Mouse (Mus musculus) urinary bladder, adult 18-20 months (tissue): ENCODE results near the gene Opa1.

Experiments
- DNase-seq, 2 experiments: peaks; one replicate each; pipeline ENCODE4 v3.0.0; 2022; ENCODE audit warnings: low spot score in 2 of 2, mixed read lengths in 2 of 2

Gene Opa1

DNA sequence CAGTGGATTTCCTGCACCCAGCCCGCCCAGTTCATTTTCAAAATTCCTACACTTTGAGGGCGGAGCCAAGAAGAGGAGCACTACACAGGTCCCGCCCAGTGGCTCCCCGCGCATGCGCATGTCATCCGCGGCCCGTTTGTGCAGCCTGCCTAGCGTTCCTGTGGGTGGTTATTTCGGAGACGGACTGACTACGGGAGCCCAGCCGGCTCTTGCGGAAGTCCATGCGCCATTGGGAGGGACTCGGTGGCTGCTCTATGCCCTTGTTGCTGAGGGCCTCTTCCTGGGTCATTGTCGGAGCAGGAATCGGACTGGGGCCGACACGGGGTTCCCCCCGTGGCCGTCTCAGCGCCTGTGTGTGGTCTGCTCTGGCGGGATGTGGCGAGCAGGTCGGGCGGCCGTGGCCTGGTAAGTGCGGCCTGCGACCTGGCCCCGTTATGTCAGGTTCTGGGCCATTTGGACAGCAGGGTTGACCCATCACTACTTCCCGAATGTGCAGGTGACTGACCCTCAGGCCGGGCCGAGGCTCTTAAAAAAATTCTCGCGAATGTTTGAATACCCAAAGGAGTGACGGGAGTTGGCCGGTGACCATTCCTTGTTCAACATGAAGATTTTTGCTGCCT, at the start of gene Opa1:
Gene Opa1, plus strand, starts transcription at position 168 of the 620 bp plus-strand sequence.
- peak; percentile 95 to 100 for DNase-seq

DNA sequence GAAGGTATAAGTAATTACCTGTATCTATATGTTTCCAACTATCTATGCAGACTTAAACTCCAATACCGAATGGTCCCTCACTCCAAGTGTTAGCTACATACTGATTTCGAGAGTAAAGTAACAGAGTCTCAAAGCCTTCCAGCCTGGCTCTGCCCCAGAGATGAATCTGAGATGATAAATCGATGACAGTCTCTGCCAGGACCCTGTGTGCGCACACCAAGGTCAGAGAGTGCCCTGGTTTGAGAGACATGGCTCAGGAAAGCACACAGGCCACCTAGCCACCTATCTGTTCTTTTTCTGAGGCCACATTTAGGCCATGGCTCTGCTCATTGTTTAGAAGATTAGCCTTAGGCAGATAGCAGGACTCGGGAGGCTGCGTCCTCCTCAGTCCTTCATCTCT, 45.5 kb upstream of the Opa1 start:
- DNase-seq: no peak

- no peak for DNase-seq
Measured at GRCm38 (mm10) chr16:29535866-29536265, 43.3 kb upstream of the Opa1 start.

DNA sequence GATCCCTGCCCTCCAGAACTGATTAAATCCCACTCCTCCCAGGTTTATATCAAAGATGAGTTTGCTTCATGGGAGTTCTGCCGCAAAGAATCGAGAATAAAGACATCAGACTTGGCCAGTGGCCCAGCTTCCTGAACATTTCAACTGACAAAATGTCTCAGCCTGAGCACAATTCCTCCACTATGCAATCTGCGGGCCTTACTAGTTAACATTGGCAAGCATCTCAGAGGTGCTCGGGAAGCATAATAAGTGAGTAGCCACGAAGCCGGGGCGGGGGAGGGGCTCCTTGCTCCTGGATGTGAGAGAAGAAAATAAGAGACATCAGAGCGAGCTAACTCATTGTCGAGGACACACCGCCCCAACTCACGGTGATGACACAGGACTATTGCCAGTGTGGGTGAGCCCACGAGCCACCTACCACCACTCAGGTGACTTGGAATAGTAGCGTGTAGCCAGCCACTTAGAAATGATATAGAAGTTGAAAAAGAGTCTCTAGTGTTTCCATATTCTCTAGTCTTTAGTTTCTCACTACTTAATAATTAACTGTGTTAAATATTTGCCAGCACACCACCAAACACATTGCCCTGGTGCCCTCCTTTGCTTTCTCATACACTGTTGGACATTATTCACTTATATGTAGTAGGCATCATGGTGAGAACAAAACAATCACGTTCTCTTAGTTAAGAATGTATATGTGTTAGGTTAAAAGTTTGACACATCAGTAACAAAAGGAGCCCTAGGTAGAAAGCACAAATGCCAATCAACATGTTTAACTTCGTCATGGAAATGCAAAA, 42.5 kb upstream of the Opa1 start:
- no peak for DNase-seq

DNA sequence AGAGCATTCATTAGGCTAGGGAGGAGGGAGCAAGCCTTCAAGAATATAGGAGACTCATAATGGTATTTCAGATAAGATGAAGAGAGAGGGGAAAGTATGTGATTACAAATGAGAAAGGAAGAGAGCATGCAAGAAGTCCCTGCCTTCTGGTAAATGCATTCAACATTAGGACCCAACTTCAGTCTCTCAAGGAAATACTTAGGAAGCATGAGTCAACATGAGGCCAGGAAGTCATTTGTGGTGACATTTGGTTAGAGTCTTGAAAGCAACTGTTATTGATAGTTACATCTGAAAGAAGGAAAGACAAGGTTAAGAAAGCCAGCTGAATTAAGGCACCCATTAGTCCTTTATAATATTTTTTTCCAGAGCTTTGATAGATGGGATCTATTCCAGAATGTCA, 39.2 kb upstream of the Opa1 start:
- DNase-seq: no peak

DNA sequence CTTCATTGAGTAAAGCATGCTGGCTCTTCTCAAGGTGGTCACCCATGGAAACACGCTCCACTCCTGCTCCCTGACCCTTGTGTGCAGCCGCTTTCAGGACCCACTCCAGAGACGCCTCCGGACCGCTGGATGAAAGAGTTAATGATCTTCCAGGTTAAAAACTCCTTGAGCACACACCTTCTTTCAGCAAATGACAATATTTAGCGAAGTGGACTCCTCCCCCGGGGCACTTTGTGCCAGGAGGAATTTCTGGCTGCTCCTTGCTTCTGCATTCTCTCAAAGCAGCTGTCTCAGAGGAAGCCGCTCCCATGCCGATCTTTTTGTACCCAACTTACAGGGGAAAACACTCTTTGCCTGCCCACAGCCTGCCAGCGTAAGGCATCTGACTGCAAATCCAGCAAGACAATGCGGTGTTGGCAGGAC, 37.9 kb upstream of the Opa1 start:
- peak in 1 of 2 experiments; percentile 4 for DNase-seq

GRCm38 (mm10) chr16:29544829-29545228, 34.3 kb upstream of the Opa1 start, which contains the start of gene Atp13a4:
Gene Atp13a4, minus strand, starts transcription at chr16:29544864.
- DNase-seq: no peak

- no peak for DNase-seq
Measured at GRCm38 (mm10) chr16:29559667-29560066, 19.5 kb upstream of the Opa1 start.

DNA sequence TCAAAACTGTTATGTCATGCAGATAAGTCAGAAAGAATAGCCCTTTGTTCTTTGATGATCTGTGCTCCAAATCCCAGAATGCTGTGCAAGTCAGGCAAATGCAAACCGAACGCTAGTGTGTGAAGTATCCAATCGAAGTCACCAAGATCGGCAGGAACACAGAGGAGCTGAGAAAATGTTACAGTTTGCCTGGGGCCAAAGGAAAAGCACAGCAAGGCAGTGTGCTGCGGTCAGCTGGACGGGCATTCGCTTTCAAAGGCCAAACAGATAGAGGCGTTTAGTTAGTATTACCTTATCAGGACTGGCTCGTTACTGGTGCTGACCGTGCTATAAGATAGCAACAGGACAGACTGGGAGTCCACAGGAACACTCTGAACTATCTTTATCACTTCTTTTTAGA, 18.7 kb upstream of the Opa1 start:
- no peak for DNase-seq

DNA sequence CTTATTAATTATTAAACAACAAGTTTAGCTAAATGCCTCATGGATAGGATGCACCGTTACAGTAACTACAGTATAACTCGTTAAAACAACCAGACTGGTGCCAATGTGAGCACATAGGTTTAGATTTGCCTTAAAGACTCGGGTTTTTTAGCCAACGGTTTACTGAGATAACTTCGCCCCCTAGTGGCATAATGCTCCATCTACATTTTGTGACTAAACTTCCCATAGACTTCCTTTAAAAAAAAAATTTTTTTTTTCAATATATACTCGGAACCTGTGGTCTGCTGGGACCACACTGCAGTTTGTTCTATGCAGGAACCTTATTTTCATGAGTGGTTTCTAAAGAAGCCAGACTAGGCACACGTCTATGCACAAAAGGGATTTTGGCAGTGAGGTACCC, 18.3 kb upstream of the Opa1 start:
- DNase-seq: no peak

GRCm38 (mm10) chr16:29574013-29574412, 5.1 kb upstream of the Opa1 start:
- no peak for DNase-seq

- no peak for DNase-seq
Measured at GRCm38 (mm10) chr16:29575620-29576019, 3.5 kb upstream of the Opa1 start.

GRCm38 (mm10) chr16:29579787-29580176, 648 bp downstream of the Opa1 start:
- no peak for DNase-seq

DNA sequence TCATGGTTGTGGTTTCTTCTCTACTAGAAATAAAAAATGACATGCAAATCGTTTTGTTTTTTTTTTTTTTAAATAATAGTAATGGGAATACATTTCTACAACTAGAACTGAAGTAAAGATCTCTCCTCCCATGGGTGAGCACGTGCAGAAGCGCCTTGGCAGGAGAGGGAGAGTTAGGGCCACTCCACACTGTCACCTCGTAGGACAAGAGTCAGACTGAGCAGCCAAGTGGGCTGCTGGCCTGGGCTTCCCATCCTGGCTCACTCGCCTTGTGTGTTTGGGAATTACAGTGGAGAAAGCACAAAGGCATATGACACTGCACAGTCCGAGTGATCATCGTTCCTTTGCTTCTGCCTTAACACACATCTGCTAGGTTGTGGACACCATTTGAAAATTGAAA, 13.0 kb downstream of the Opa1 start:
- DNase-seq: no peak

DNA sequence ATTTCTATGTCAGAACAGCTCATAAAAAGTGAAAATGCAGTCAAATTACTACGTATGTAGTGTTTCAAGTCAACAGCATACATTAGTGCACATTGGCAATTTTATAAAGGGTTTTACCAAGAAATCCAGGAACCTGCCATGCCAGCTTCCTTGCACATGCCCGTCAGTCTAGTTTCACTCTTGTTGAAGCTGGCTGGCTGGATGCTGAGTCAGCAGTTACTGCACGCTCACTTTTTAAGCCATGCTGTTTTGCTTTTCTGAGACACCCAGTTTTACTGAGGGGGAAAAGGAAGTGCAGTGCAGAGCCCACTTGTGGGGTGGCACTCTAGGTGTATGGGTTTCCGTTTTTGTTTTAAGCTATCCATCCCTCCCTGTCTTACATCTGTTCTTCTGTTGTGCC, 18.0 kb downstream of the Opa1 start:
- DNase-seq: no peak

DNA sequence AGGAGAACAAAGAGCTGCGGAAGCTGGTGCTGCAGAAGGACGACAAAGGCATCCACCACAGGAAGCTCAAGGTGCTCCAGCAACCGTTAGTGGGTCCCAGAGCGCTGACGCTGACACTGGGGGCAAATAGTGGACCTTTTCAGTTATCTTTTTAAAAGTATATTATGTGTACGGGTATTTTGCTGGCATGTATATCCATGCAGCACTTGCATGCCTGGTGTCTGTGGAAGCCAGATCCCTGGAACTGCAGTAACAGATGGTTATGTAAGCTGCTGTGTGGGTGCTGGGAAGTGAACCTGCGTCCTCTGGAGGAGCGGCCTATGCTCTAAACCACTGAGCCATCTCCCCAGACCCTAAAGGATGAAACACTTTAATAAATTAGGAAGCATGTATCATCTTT, 26.4 kb downstream of the Opa1 start:
- DNase-seq: no peak

GRCm38 (mm10) chr16:29607131-29607530, 28.0 kb downstream of the Opa1 start:
- DNase-seq: no peak

- no peak for DNase-seq
Measured at GRCm38 (mm10) chr16:29614762-29615161, 35.6 kb downstream of the Opa1 start.

DNA sequence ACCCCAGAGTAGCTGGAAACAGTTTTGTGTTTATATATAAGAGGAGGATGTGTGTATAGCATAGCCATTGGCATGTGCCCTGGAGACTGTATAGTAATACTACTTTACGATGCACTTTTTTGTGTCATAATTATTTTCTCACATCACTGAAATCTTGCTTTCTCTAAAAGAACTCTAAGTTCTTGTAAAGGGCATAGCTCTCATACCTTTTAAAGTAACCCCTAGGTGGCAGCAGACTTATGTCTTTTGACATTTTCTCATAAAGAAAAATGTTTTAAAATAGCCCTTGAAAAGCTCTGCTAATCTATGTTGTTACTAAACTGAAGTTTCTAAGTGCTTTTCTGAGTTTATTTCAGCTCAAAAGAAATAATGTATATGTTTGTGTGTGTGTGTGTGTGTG, 49.9 kb downstream of the Opa1 start:
- DNase-seq: no peak

DNA sequence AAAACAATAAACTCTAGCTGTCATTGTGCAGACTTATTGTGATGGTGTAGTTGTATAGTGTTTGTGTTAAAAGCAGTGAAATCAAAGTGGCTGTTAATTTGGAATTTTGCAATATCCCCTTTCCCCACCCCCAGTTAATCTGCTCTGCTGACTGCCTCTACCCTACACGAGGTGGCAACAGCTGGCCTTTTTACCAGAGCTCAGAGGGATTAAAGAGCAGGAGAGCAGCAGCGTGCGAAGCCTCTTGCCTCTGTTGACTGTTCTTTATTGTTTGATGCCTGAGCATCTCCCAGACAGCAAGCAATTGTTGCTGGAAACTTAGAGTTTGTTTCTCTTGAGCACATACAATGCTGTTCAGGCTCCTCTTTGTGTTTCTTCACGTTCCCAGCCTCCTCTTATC, 56.6 kb downstream of the Opa1 start:
- DNase-seq: no peak

GRCm38 (mm10) chr16:29642376-29642775, 63.2 kb downstream of the Opa1 start:
- DNase-seq: no peak

GRCm38 (mm10) chr16:29644871-29645270, 65.7 kb downstream of the Opa1 start:
- DNase-seq: no peak

GRCm38 (mm10) chr16:29646202-29646601, 67.1 kb downstream of the Opa1 start:
- no peak for DNase-seq
